Mouse (Mus musculus) ES-Bruce4 (cell line): Measurements from ENCODE around the gene Chp2. TPM values are rescaled to one million over a fixed set of nuclear protein-coding genes. Genes with fewer than 3 reads are reported as not detected.

ENCODE experiments used
- H3K27ac ChIP-seq: 2 replicates; pipeline ENCODE4 v1.5.1; 2012; ENCODE audit warnings: low read length, inconsistent platforms; ENCODE audit not compliant: insufficient read depth
- H3K27me3 ChIP-seq: 2 replicates; pipeline ENCODE4 v1.6.1; 2012; ENCODE audit warnings: mild to moderate bottlenecking, low read length, inconsistent platforms; ENCODE audit not compliant: control insufficient read depth, poor library complexity, insufficient read depth, severe bottlenecking
- H3K36me3 ChIP-seq: 2 replicates; pipeline ENCODE4 v1.6.1; 2012; ENCODE audit warnings: inconsistent platforms, mild to moderate bottlenecking, low read length, moderate library complexity; ENCODE audit not compliant: control insufficient read depth, poor library complexity, insufficient read depth, severe bottlenecking
- H3K4me1 ChIP-seq: one replicate; pipeline ENCODE4 v1.8.1; 2011; ENCODE audit warnings: low read length; ENCODE audit not compliant: control insufficient read depth, insufficient read depth
- H3K4me3 ChIP-seq: 2 replicates; pipeline ENCODE4 v1.5.1; 2011; ENCODE audit warnings: low read depth, mild to moderate bottlenecking, low read length
- H3K9ac ChIP-seq: 2 replicates; pipeline ENCODE4 v1.6.1; 2012; ENCODE audit warnings: low read depth, mild to moderate bottlenecking, inconsistent platforms; ENCODE audit not compliant: poor library complexity, severe bottlenecking
- H3K9me3 ChIP-seq: replicated peaks from 2 replicates; pipeline ENCODE4 v1.6.1; 2012; ENCODE audit warnings: mild to moderate bottlenecking, low read length, inconsistent platforms; ENCODE audit not compliant: control insufficient read depth, poor library complexity, insufficient read depth, severe bottlenecking
- CTCF ChIP-seq: IDR thresholded peaks from one replicate; pipeline ENCODE4 v1.8.1; 2011; ENCODE audit warnings: low read depth, low read length
- EP300 ChIP-seq: IDR thresholded peaks from 2 replicates; pipeline ENCODE4 v1.6.1; 2011; ENCODE audit warnings: low read depth, low read length; ENCODE audit not compliant: insufficient read depth
- POLR2A ChIP-seq: IDR thresholded peaks from one replicate; pipeline ENCODE4 v1.8.1; 2011; ENCODE audit warnings: low read length; ENCODE audit not compliant: insufficient read depth
- polyA plus RNA-seq: library from polyadenylated mRNA; stranded (reverse); fragments of >200 nt; gene quantifications from 2 replicates; pipeline ENCODE4 v1.2.4, GENCODE M21; 2011; ENCODE audit warnings: low read depth; ENCODE audit not compliant: missing spikeins, insufficient read depth, insufficient read length

The Chp2 gene
- polyA plus RNA-seq, 1 experiment: not detected

DNA sequence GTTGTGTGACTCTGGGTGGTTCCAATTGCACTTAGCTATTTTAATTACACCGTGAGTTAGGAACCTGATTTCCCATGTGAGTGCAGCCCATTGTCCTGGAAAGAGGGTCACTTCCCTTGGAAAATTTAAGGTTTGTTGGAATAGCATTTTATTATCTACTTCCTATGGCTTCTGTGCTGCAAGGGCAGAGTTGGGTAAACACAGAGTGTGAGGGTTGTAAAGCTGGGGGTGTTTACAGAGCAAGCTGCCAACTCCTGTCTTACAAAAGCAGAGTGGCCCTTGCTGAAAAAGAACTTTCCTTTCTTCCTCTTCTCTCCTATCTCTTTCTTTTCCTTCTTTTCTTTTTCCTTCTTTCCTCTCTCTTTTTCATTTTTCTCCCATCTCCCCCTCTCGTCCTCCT lies 15.4 kb upstream of the Chp2 start:
- no peaks in the 10 kb centered on the region for H3K36me3 ChIP-seq
- H3K27ac ChIP-seq: no peak overlapping the region
- H3K27me3 ChIP-seq: no peaks in the 10 kb centered on the region
- no peak overlapping the region for H3K4me3 ChIP-seq
- no peak for TF ChIP-seq POLR2A
- TF ChIP-seq CTCF: no peak
- TF ChIP-seq EP300: no peak
- no peak overlapping the region for H3K9ac ChIP-seq
- no peaks in the 10 kb centered on the region for H3K4me1 ChIP-seq
- H3K9me3 ChIP-seq: no peaks in the 10 kb centered on the region

GRCm38 (mm10) chr7:122206121-122206520 lies 13.2 kb upstream of the Chp2 start:
- H3K4me1 ChIP-seq: no peaks in the 10 kb centered on the region
- no peaks in the 10 kb centered on the region for H3K9me3 ChIP-seq
- H3K36me3 ChIP-seq: no peaks in the 10 kb centered on the region
- no peak overlapping the region for H3K27ac ChIP-seq
- no peaks in the 10 kb centered on the region for H3K27me3 ChIP-seq
- no peak overlapping the region for H3K4me3 ChIP-seq
- TF ChIP-seq CTCF (no peak), EP300 (no peak), POLR2A (no peak)
- H3K9ac ChIP-seq: no peak overlapping the region

DNA sequence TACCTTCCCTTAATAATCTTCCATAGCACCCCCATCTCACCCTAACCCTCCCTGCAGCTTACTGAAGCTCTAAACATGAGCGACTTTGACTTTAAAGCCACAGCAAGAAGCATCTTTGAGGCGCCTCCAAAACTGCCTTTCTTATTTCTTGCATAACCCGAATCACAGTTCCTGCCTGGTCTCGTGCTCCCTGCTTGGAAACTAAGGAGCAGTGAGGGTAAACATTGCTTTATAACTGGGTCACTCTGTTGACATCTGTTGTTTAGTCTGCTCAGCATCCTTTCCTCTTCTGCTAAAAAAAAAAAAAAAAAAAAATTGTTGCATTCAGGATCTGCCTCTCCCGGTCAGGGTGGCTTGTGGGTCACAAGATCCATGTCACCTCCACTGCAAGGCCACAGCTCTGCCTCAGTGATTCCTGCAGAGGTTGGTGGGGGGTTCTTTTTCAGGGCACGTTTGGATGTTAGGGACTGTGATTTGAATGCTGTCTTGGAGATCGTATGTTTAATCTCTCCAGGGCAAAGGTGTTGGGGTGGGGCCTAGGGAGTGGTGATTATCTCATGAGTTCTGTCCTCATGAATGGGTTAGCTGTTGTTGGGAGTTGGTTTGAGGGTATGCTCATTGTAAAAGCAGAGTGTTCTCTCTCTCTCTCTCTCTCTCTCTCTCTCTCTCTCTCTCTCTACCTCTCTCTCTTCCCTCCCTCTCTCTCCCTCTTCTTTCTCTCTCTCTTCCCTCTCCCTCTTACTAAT lies 10.8 kb upstream of the Chp2 start:
- Histone ChIP-seq H3K9ac (no peak overlapping the region), H3K27me3 (no peaks in the 10 kb centered on the region)
- TF ChIP-seq POLR2A: no peak
- no peak for TF ChIP-seq EP300
- TF ChIP-seq CTCF: no peak

DNA sequence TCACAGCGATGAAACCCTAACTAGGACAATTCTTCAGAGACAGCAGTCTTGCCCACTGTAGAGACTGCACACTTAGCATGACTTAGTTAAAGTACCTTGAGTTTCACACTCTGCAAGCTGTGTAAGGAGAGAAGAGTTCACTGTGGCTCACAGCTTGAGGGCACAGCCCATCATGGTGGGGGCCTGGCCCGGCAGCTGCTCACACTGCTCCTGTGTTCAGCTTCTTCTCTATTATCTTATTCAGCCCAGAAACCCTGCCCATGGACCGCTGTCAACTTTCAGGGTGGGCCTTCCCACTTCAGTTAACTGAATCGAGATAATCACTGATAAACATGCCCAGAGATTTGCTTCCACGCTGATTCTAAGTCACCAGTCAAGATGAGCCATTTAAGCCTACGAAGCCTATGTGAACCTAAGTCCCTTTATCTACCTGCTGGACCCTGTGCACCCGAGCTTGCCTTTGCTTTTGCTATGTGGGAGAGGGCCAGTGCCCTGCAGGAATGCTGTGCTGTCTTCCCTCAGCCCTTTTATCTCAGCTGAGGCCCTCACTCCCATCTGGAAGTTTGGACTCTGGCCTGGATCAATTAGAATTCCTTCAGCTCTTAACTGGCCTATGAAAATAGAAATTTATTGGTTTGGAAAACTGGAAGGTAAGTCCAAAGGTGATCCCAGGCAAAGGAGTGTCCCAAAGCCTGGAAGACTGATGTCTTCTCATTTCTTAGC lies 6.9 kb downstream of the Chp2 start:
- H3K4me1 ChIP-seq: no peaks in the 10 kb centered on the region

More for the DNA sequence above, 10.8 kb upstream of the Chp2 start:
- Histone ChIP-seq H3K4me1 (no peaks in the 10 kb centered on the region), H3K4me3 (no peak overlapping the region), H3K36me3 (no peaks in the 10 kb centered on the region), H3K27ac (no peak overlapping the region), H3K9me3 (no peaks in the 10 kb centered on the region)

DNA sequence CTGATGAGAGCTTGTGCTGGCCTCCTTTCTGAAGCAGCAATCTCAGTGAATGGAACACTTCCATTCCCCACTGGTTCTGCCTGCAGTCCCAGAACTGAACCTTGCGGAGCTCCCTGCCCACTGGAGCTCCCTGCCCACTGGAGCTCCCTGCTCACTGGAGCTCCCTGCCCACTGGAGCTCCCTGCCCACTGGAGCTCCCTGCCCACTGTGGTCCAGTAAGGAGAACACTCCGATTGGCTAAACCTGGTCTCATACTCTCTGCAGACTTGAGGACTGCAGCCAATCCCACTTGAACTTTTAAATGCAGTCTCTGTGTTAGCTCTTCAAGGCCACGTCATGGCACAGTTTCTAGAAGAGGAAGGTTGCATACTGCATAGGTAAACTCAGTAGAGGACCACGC lies 7.4 kb downstream of the Chp2 start:
- no peak overlapping the region for H3K4me3 ChIP-seq
- H3K9ac ChIP-seq: no peak overlapping the region
- no peaks in the 10 kb centered on the region; the same call in 1 of the 2 replicates for H3K9me3 ChIP-seq
- H3K27me3 ChIP-seq: no peaks in the 10 kb centered on the region
- H3K27ac ChIP-seq: no peak overlapping the region
- H3K4me1 ChIP-seq: no peaks in the 10 kb centered on the region
- TF ChIP-seq CTCF (no peak), EP300 (no peak), POLR2A (no peak)
- H3K36me3 ChIP-seq: no peaks in the 10 kb centered on the region

More for the DNA sequence above, 6.9 kb downstream of the Chp2 start:
- no peak overlapping the region for H3K4me3 ChIP-seq
- H3K9ac ChIP-seq: no peak overlapping the region
- H3K9me3 ChIP-seq: no peaks in the 10 kb centered on the region; the same call in 1 of the 2 replicates
- no peaks in the 10 kb centered on the region for H3K27me3 ChIP-seq
- TF ChIP-seq EP300 (no peak), POLR2A (no peak)
- no peaks in the 10 kb centered on the region for H3K36me3 ChIP-seq
- H3K27ac ChIP-seq: no peak overlapping the region

DNA sequence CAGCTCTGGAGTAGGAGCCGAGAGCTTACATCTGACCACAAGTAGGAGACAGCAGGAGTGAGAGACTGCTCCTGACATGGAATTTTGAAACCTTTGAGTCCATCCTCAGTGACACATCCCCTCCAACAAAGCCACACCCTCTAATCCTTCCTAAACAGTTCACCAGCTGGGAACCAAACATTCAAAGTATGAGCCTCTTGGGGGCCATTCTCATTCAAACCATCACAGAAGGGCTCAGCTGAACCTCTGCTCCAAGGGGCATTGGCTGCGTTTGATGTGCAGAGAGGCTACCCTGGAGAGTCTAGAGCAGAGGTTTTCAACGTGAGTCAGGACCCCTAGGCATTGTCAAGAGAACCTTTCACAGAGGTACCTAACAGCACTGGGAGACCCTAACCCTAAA lies 10.0 kb downstream of the Chp2 start:
- TF ChIP-seq CTCF: no peak
- TF ChIP-seq POLR2A: no peak
- TF ChIP-seq EP300: no peak

More for the DNA sequence above, 10.0 kb downstream of the Chp2 start:
- Histone ChIP-seq H3K27ac (no peak overlapping the region), H3K4me3 (no peak overlapping the region), H3K36me3 (no peaks in the 10 kb centered on the region), H3K27me3 (no peaks in the 10 kb centered on the region), H3K9me3 (no peaks in the 10 kb centered on the region; the same call in 1 of the 2 replicates), H3K9ac (no peak overlapping the region), H3K4me1 (no peaks in the 10 kb centered on the region)
